ENCODE assay signal across 12 mouse cellular contexts in genomic region chr9:44735886-44736285, GRCm38 (mm10). TPM values are rescaled to one million over a fixed set of nuclear protein-coding genes. Genes with fewer than 3 reads are reported as not detected.
DNase-seq lines count a peak whose midpoint lies in the region; ATAC-seq lines count a peak whose summit lies in the region.
"Had no signal": no experiment of that assay in that cellular context is flagged by ENCODE, and none has a peak within 500 bp of the region (broad histone marks: within the 10 kb centered on the region; RNA-seq: fewer than 3 reads in every experiment).

No protein-coding gene starts in this region.

- H3K4me3 ChIP-seq in hindbrain, embryonic 12.5 days: no peak overlapping the region
- H3K4me3 ChIP-seq in hindbrain, embryonic 16.5 days (ENCODE audit: low read length): no peak overlapping the region
- 0 out of 2 replicates have a peak overlapping the region, but pooled peaks have one; percentile 82 for H3K4me3 ChIP-seq in midbrain, embryonic 10.5 days
- no peak overlapping the region for H3K4me3 ChIP-seq in midbrain, embryonic 14.5 days (replicated peaks; ENCODE audit: low read depth, low read length)
- no peak overlapping the region for H3K4me3 ChIP-seq in stomach, embryonic 16.5 days (replicated peaks; ENCODE audit: low read length)
- H3K4me3 ChIP-seq: erythroblast, embryonic 14.5 days had no signal

- H3K36me3 ChIP-seq in hindbrain, embryonic 12.5 days: 0 out of 2 replicates have a peak, but pooled peaks cover under 1% of the 10 kb centered on the region
- no peaks in the 10 kb centered on the region for H3K36me3 ChIP-seq in hindbrain, embryonic 16.5 days (ENCODE audit: control insufficient read depth, insufficient read depth, low read length)
- H3K36me3 ChIP-seq in midbrain, embryonic 10.5 days: peaks cover 2% of the 10 kb centered on the region; the same call in 1 of the 2 replicates
- H3K36me3 ChIP-seq in midbrain, embryonic 14.5 days (ENCODE audit: control insufficient read depth, insufficient read depth, low read length): 0 out of 2 replicates have a peak, but pooled peaks cover 2% of the 10 kb centered on the region
- H3K36me3 ChIP-seq in stomach, embryonic 16.5 days (ENCODE audit: control insufficient read depth, insufficient read depth, low read length): no peaks in the 10 kb centered on the region

- WGBS in hindbrain, embryonic 12.5 days: 66% methylated on average over 6 of the region's 6 CpGs
- WGBS in hindbrain, embryonic 16.5 days: 76% methylated on average over 6 of the region's 6 CpGs
- 72% methylated on average over 6 of the region's 6 CpGs for WGBS in midbrain, embryonic 10.5 days
- 76% methylated on average over 6 of the region's 6 CpGs for WGBS in midbrain, embryonic 14.5 days
- WGBS in stomach, embryonic 16.5 days: 75% methylated on average over 6 of the region's 6 CpGs

- peak; percentile 11 for DNase-seq in midbrain, embryonic 10.5 days (ENCODE audit: low spot score)
- no peak for DNase-seq in midbrain, embryonic 14.5 days
- DNase-seq in kidney, postnatal 14 days: peak; percentile 30
- no peak for DNase-seq in embryo, embryonic 10 days (ENCODE audit: low spot score)
- no peak for DNase-seq in right cerebral cortex, postnatal 14 days
- DNase-seq: thymus, adult 2 months had no signal

- H3K4me1 ChIP-seq in hindbrain, embryonic 12.5 days: peaks cover 32% of the 10 kb centered on the region
- H3K4me1 ChIP-seq in hindbrain, embryonic 16.5 days (ENCODE audit: control insufficient read depth, insufficient read depth, low read depth, low read length): peaks cover 15% of the 10 kb centered on the region
- H3K4me1 ChIP-seq in midbrain, embryonic 10.5 days: peaks cover 32% of the 10 kb centered on the region
- peaks cover 19% of the 10 kb centered on the region; the same call in 1 of the 2 replicates for H3K4me1 ChIP-seq in midbrain, embryonic 14.5 days (ENCODE audit: control insufficient read depth, insufficient read depth, low read length)
- H3K4me1 ChIP-seq in stomach, embryonic 16.5 days (ENCODE audit: control insufficient read depth, insufficient read depth, low read length): peaks cover 27% of the 10 kb centered on the region

- H3K9me3 ChIP-seq in hindbrain, embryonic 12.5 days (replicated peaks): no peaks in the 10 kb centered on the region
- no peaks in the 10 kb centered on the region for H3K9me3 ChIP-seq in hindbrain, embryonic 16.5 days (ENCODE audit: control insufficient read depth, low read length)
- H3K9me3 ChIP-seq in midbrain, embryonic 10.5 days (replicated peaks): no peaks in the 10 kb centered on the region
- H3K9me3 ChIP-seq in midbrain, embryonic 14.5 days (ENCODE audit: control insufficient read depth, low read length): no peaks in the 10 kb centered on the region
- no peaks in the 10 kb centered on the region for H3K9me3 ChIP-seq in stomach, embryonic 16.5 days (replicated peaks; ENCODE audit: control insufficient read depth, low read length)

- no peak overlapping the region for H3K4me2 ChIP-seq in hindbrain, embryonic 12.5 days (replicated peaks)
- no peak overlapping the region for H3K4me2 ChIP-seq in hindbrain, embryonic 16.5 days (ENCODE audit: low read length)
- H3K4me2 ChIP-seq in midbrain, embryonic 14.5 days (ENCODE audit: low read length): no peak overlapping the region
- no peak overlapping the region for H3K4me2 ChIP-seq in stomach, embryonic 16.5 days (ENCODE audit: low read depth, low read length)

- H3K9ac ChIP-seq in hindbrain, embryonic 12.5 days: no peak overlapping the region
- no peak overlapping the region for H3K9ac ChIP-seq in hindbrain, embryonic 16.5 days (ENCODE audit: low read depth, low read length)
- H3K9ac ChIP-seq in midbrain, embryonic 14.5 days (replicated peaks; ENCODE audit: low read length): no peak overlapping the region
- H3K9ac ChIP-seq in stomach, embryonic 16.5 days (ENCODE audit: low read length): no peak overlapping the region

- peaks cover 23% of the 10 kb centered on the region for H3K27me3 ChIP-seq in hindbrain, embryonic 12.5 days
- peaks cover 8% of the 10 kb centered on the region; the same call in 1 of the 2 replicates for H3K27me3 ChIP-seq in hindbrain, embryonic 16.5 days (replicated peaks; ENCODE audit: control insufficient read depth, insufficient read depth, low read length)
- H3K27me3 ChIP-seq in midbrain, embryonic 10.5 days (ENCODE audit: low read depth, poor library complexity, severe bottlenecking): peaks cover 38% of the 10 kb centered on the region
- H3K27me3 ChIP-seq in midbrain, embryonic 14.5 days (ENCODE audit: control insufficient read depth, insufficient read depth, low read length): peaks cover 20% of the 10 kb centered on the region
- no peaks in the 10 kb centered on the region; the same call in 1 of the 2 replicates for H3K27me3 ChIP-seq in stomach, embryonic 16.5 days (ENCODE audit: control insufficient read depth, insufficient read depth, low read length)

- peak overlapping the region; percentile 0; the same call in 1 of the 2 replicates for H3K27ac ChIP-seq in hindbrain, embryonic 12.5 days
- no peak overlapping the region for H3K27ac ChIP-seq in hindbrain, embryonic 16.5 days (ENCODE audit: low read depth, low read length)
- H3K27ac ChIP-seq in midbrain, embryonic 10.5 days (replicated peaks): no peak overlapping the region; the same call in 1 of the 2 replicates
- H3K27ac ChIP-seq in midbrain, embryonic 14.5 days (replicated peaks; ENCODE audit: low read depth, low read length): no peak overlapping the region
- peak overlapping the region; percentile 14 for H3K27ac ChIP-seq in stomach, embryonic 16.5 days (ENCODE audit: low read length)
- H3K27ac ChIP-seq: macrophage had no signal

- ATAC-seq in hindbrain, embryonic 12.5 days (ENCODE audit: low FRiP score): no peak
- no peak for ATAC-seq in hindbrain, embryonic 16.5 days
- no peak for ATAC-seq in midbrain, embryonic 14.5 days (ENCODE audit: low FRiP score, low TSS enrichment)
- ATAC-seq in stomach, embryonic 16.5 days (ENCODE audit: insufficient read depth, low FRiP score): no peak
- ATAC-seq: CD4-positive, CD25-positive, alpha-beta regulatory T cell, adult 4 months had no signal

RNA-seq across cellular contexts. Expression of gene Phldb1, which starts 0.9 kb away (rescaled TPM):
- 70.8 and 74.1 TPM in 2 replicates for polyA plus RNA-seq in hindbrain, embryonic 12.5 days (2016; fragmentation: Nextera tagmentation; extraction: Ambion mirVana)
- 37.4 and 44.2 TPM in 2 replicates for polyA plus RNA-seq in hindbrain, embryonic 16.5 days (2015; fragmentation: Nextera tagmentation; extraction: Ambion mirVana)
- polyA plus RNA-seq in midbrain, embryonic 10.5 days (2016; fragmentation: Nextera tagmentation; extraction: Ambion mirVana): 40.8 and 49.1 TPM in 2 replicates
- polyA plus RNA-seq in midbrain, embryonic 14.5 days (2014; fragmentation: Nextera tagmentation; extraction: Ambion mirVana): 46.7 and 51.1 TPM in 2 replicates
- 22.4 and 24.5 TPM in 2 replicates for polyA plus RNA-seq in stomach, embryonic 16.5 days (2015; fragmentation: Nextera tagmentation; extraction: Ambion mirVana)

RNA-seq across cellular contexts. Expression of gene Arcn1, which starts 31.8 kb away (rescaled TPM):
- 179 and 194 TPM in 2 replicates for polyA plus RNA-seq in hindbrain, embryonic 12.5 days (2016; fragmentation: Nextera tagmentation; extraction: Ambion mirVana)
- 130 and 145 TPM in 2 replicates for polyA plus RNA-seq in hindbrain, embryonic 16.5 days (2015; fragmentation: Nextera tagmentation; extraction: Ambion mirVana)
- polyA plus RNA-seq in midbrain, embryonic 10.5 days (2016; fragmentation: Nextera tagmentation; extraction: Ambion mirVana): 165 and 172 TPM in 2 replicates
- polyA plus RNA-seq in midbrain, embryonic 14.5 days (2014; fragmentation: Nextera tagmentation; extraction: Ambion mirVana): 99.8 and 160 TPM in 2 replicates
- polyA plus RNA-seq in stomach, embryonic 16.5 days (2015; fragmentation: Nextera tagmentation; extraction: Ambion mirVana): 212 and 218 TPM in 2 replicates

RNA-seq across cellular contexts. Expression of gene Ift46, which starts 31.8 kb away (rescaled TPM):
- 153 and 161 TPM in 2 replicates for polyA plus RNA-seq in hindbrain, embryonic 12.5 days (2016; fragmentation: Nextera tagmentation; extraction: Ambion mirVana)
- 152 and 160 TPM in 2 replicates for polyA plus RNA-seq in hindbrain, embryonic 16.5 days (2015; fragmentation: Nextera tagmentation; extraction: Ambion mirVana)
- 130 and 144 TPM in 2 replicates for polyA plus RNA-seq in midbrain, embryonic 10.5 days (2016; fragmentation: Nextera tagmentation; extraction: Ambion mirVana)
- 187 and 211 TPM in 2 replicates for polyA plus RNA-seq in midbrain, embryonic 14.5 days (2014; fragmentation: Nextera tagmentation; extraction: Ambion mirVana)
- polyA plus RNA-seq in stomach, embryonic 16.5 days (2015; fragmentation: Nextera tagmentation; extraction: Ambion mirVana): 76.3 and 77.3 TPM in 2 replicates

Comparison
In these comparisons a context has a peak if more than half of its experiments do, and no peak if none do; other contexts are left out.
1. H3K27ac ChIP-seq: peak in hindbrain, embryonic 12.5 days (single experiment) and stomach, embryonic 16.5 days (single experiment); none in hindbrain, embryonic 16.5 days (single experiment), midbrain, embryonic 10.5 days (single experiment) and midbrain, embryonic 14.5 days (single experiment).
2. DNase-seq: peak in midbrain, embryonic 10.5 days (single experiment) and kidney, postnatal 14 days (single experiment); none in midbrain, embryonic 14.5 days (single experiment), embryo, embryonic 10 days (single experiment) and right cerebral cortex, postnatal 14 days (single experiment).